Mouse (Mus musculus) E14TG2a.4 (cell line): ENCODE measurements around the gene Hmbs.

ENCODE experiments used
- CTCF ChIP-seq: conservative IDR thresholded peaks from 2 replicates; pipeline ENCODE4 v1.5.1; 2014; ENCODE audit warnings: low read length
- POU5F1 ChIP-seq: IDR thresholded peaks from 2 replicates; pipeline ENCODE4 v1.6.1; 2014; ENCODE audit warnings: low read length, borderline replicate concordance

DNA sequence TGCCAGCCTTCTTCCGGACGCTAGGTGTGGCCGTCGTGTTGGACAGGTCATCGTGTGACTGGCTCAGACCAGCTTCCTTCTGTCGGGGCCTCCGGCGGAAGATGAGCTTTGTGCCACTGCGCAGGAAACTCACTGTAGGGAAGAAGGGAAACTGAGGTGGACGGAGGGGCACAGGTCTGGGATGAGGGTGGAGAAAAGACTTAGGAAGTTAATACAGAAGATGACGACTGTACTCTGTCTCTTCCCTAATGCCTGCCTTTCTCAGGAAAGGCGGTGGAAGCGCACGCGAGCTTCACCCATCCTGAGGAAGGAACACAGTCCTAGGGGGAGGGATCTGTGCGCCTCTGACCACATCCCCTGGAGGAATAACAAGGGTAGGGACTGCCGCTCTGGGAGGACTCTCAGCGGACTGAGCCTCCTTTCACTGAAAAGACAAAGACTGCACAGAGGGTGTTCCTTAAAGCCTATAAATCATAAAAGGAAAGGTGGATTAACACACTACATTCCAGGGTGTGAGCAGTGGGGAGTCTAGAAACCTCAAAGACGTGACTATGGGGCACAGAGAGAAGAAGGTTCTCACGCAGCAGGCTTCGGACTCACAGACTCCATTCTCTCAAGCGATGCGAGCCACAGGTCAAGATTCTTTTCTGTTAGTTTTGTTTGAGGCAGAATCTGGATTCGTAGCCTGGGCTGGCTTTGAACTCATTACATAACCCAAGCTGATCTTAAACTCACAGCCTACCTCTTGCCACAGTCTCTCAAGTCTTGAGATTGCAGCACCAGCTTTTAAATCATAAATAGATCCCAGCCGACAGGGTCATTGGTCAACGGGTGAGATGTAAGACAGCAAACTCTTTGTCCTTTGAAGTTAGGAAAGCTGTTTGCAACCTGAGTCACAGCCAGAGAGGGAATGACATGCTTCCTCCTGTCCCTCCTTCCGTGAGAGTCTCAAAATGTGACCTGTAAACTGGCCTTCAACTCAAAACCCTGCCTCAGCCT, 32.6 kb downstream of the Hmbs start:
- TF ChIP-seq CTCF (no peak), POU5F1 (no peak)
